Comparison of ENCODE assay signal across 7 mouse cellular contexts in the genomic region with DNA sequence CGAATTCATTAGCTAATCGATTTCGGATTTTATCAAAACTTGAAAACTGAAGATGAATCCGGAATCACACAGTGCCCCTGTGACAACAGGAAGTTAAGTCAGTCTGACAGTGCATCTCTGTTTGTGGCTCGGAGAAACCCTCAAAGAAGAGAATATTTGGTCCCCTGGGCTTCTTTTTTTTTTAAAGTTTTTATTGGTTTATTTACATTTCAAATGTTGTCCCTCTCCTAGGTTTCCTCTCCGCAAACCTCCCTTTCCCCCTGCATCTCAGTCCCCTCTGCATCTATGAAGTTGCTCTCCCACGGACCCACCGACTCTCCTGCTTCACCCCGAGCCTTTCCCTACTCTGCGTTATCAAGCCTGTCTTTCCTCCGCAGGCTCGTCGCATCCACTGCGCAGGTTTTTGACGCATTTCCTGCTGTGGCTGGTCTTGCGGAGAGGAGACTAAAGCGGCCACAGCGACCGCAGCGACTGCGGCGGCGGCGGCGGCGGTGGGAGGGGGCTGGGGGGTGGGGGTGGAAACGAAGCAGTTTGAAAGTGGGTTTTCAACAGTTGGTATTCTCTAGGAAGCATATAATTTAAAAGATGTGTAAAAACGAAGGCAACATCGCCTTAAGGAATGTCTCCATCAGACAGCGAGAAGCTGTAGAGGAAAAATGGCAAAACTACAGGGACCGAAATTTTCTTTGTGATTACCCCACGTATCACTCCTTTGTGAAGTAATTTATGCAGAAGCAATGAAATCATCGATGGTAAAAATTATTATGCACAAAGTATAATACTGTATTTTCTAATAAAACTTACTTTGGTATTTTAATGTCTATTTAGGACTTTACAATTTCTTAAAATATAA.
DNase-seq lines count a peak whose midpoint lies in the region; ATAC-seq lines count a peak whose summit lies in the region.
"Not testable (repeated sequence)": the region's sequence is repeated elsewhere in the genome, so short reads cannot be mapped to it uniquely, and the experiment has no call there.

No protein-coding gene starts in this region.

- H3K9me3 ChIP-seq in embryonic facial prominence, embryonic 14.5 days (ENCODE audit: control insufficient read depth, low read length) = not testable (repeated sequence)

- peak overlapping the region; percentile 47 for H3K4me2 ChIP-seq in embryonic facial prominence, embryonic 14.5 days (ENCODE audit: low read depth, low read length)

- H3K9ac ChIP-seq in embryonic facial prominence, embryonic 14.5 days (ENCODE audit: low read depth, low read length) = not testable (repeated sequence)

- not testable (repeated sequence) for H3K27ac ChIP-seq in brown adipose tissue, adult 24 weeks (replicated peaks; ENCODE audit: low read depth, low read length); embryonic facial prominence, embryonic 14.5 days (replicated peaks; ENCODE audit: low read depth, low read length)

- WGBS in embryonic facial prominence, embryonic 14.5 days = 11% methylated on average over 33 of the region's 33 CpGs

- H3K4me1 ChIP-seq in brown adipose tissue, adult 24 weeks (ENCODE audit: control insufficient read depth, insufficient read depth, insufficient read length, low read length); embryonic facial prominence, embryonic 14.5 days (ENCODE audit: control insufficient read depth, insufficient read depth, low read length): not testable (repeated sequence)

- H3K36me3 ChIP-seq in embryonic facial prominence, embryonic 14.5 days (ENCODE audit: control insufficient read depth, insufficient read depth, low read length) = not testable (repeated sequence)

- intact Hi-C loops in left cerebral cortex, postnatal 10 days (cut with DNase I) = loop anchor here (5.0 kb wide), 1 partner anchor 101 kb away; no protein-coding TSS in a partner anchor

- DNase-seq in embryonic facial prominence, embryonic 14.5 days (ENCODE audit: low spot score) = peak; percentile 87
- DNase-seq in heart, adult 8-10 months (ENCODE audit: low spot score) = peak; percentile 3
- DNase-seq in kidney, adult 18-20 months = peak; percentile 56
- peak; percentile 32 to 46 for DNase-seq in left cerebral cortex, postnatal 10 days (ENCODE audit: extremely low spot score in 1 of 2, low spot score in 2 of 2)
- peak; percentile 9 for DNase-seq in lung, postnatal 14 days
- peak; percentile 79 for DNase-seq in retina, embryonic 14.5 days (ENCODE audit: low spot score)

- H3K4me3 ChIP-seq in brown adipose tissue, adult 24 weeks (ENCODE audit: insufficient read depth, low read depth, low read length) = peak overlapping the region; percentile 8; the same call in 1 of the 2 replicates
- H3K4me3 ChIP-seq in embryonic facial prominence, embryonic 14.5 days (ENCODE audit: low read depth, low read length) = peak overlapping the region; percentile 36

- peak; percentile 89 for ATAC-seq in embryonic facial prominence, embryonic 14.5 days (ENCODE audit: low read depth)

- H3K27me3 ChIP-seq in embryonic facial prominence, embryonic 14.5 days (replicated peaks; ENCODE audit: control insufficient read depth, insufficient read depth, low read length) = not testable (repeated sequence)

Comparison
In these comparisons a context has a peak if more than half of its experiments do, and no peak if none do; other contexts are left out.
1. DNase-seq: peak in every context shown above with its lines; median percentile 87 in embryonic facial prominence, embryonic 14.5 days; 79 in retina, embryonic 14.5 days; 56 in kidney, adult 18-20 months; 39 in left cerebral cortex, postnatal 10 days; 9 in lung, postnatal 14 days; 3 in heart, adult 8-10 months.